Mouse (Mus musculus): ENCODE measurements around the gene Olfr1246. TPM values are rescaled to one million over a fixed set of nuclear protein-coding genes. Genes with fewer than 3 reads are reported as not detected.

Gene Olfr1246
- polyA plus RNA-seq, 1 experiment from 2014 or later: not detected

Other genes with a start within 250 kb of the Olfr1246 start
- not detected in 2 replicates for gene Olfr1234, start 228.3 kb downstream of the Olfr1246 start, polyA plus RNA-seq (2015; fragmentation: Nextera tagmentation; extraction: Ambion mirVana)
- gene Olfr1238, start 183.5 kb downstream of the Olfr1246 start, polyA plus RNA-seq (2015; fragmentation: Nextera tagmentation; extraction: Ambion mirVana): not detected in 2 replicates
- gene Olfr1239, start 172.8 kb downstream of the Olfr1246 start, polyA plus RNA-seq (2015; fragmentation: Nextera tagmentation; extraction: Ambion mirVana): not detected in 2 replicates
- not detected in 2 replicates for gene Olfr1240, start 150.2 kb downstream of the Olfr1246 start, polyA plus RNA-seq (2015; fragmentation: Nextera tagmentation; extraction: Ambion mirVana)
- gene Olfr1241, start 106.0 kb downstream of the Olfr1246 start, polyA plus RNA-seq (2015; fragmentation: Nextera tagmentation; extraction: Ambion mirVana): not detected in 2 replicates
- not detected in 2 replicates for gene Olfr1242, start 94.8 kb downstream of the Olfr1246 start, polyA plus RNA-seq (2015; fragmentation: Nextera tagmentation; extraction: Ambion mirVana)
- not detected in 2 replicates for gene Olfr1243, start 61.7 kb downstream of the Olfr1246 start, polyA plus RNA-seq (2015; fragmentation: Nextera tagmentation; extraction: Ambion mirVana)
- gene Olfr1245, start 14.7 kb downstream of the Olfr1246 start, polyA plus RNA-seq (2015; fragmentation: Nextera tagmentation; extraction: Ambion mirVana): not detected in 2 replicates
- not detected in 2 replicates for gene Olfr1247, start 21.0 kb upstream of the Olfr1246 start, polyA plus RNA-seq (2015; fragmentation: Nextera tagmentation; extraction: Ambion mirVana)
- gene Olfr1248, start 25.1 kb upstream of the Olfr1246 start, polyA plus RNA-seq (2015; fragmentation: Nextera tagmentation; extraction: Ambion mirVana): not detected in 2 replicates
- gene Olfr1249, start 41.8 kb upstream of the Olfr1246 start, polyA plus RNA-seq (2015; fragmentation: Nextera tagmentation; extraction: Ambion mirVana): not detected in 2 replicates
- gene Olfr1250, start 68.3 kb upstream of the Olfr1246 start, polyA plus RNA-seq (2015; fragmentation: Nextera tagmentation; extraction: Ambion mirVana): not detected in 2 replicates
- gene Olfr1251, start 78.8 kb upstream of the Olfr1246 start, polyA plus RNA-seq (2015; fragmentation: Nextera tagmentation; extraction: Ambion mirVana): not detected in 2 replicates
- not detected in 2 replicates for gene Olfr1252, start 131.9 kb upstream of the Olfr1246 start, polyA plus RNA-seq (2015; fragmentation: Nextera tagmentation; extraction: Ambion mirVana)
- gene Olfr1253, start 163.9 kb upstream of the Olfr1246 start, polyA plus RNA-seq (2015; fragmentation: Nextera tagmentation; extraction: Ambion mirVana): not detected in 2 replicates
- gene Olfr1254, start 200.5 kb upstream of the Olfr1246 start, polyA plus RNA-seq (2015; fragmentation: Nextera tagmentation; extraction: Ambion mirVana): not detected in 2 replicates
- not detected in 2 replicates for gene Olfr1255, start 218.9 kb upstream of the Olfr1246 start, polyA plus RNA-seq (2015; fragmentation: Nextera tagmentation; extraction: Ambion mirVana)
- gene Olfr1256, start 248.4 kb upstream of the Olfr1246 start, polyA plus RNA-seq (2015; fragmentation: Nextera tagmentation; extraction: Ambion mirVana): not detected in 2 replicates

All from midbrain, embryonic 16.5 days (tissue).